8 mouse cellular contexts compared by ENCODE assay signal in genomic region chr4:133378236-133379045, GRCm38 (mm10). TPM values are rescaled to one million over a fixed set of nuclear protein-coding genes. Genes with fewer than 3 reads are reported as not detected.
DNase-seq lines count a peak whose midpoint lies in the region; ATAC-seq lines count a peak whose summit lies in the region.

No protein-coding gene starts in this region.

- H3K9ac ChIP-seq in embryonic facial prominence, embryonic 11.5 days (replicated peaks; ENCODE audit: low read length): peak overlapping the region; percentile 39; the same call in 1 of the 2 replicates

- no peak overlapping the region for H3K4me2 ChIP-seq in embryonic facial prominence, embryonic 11.5 days (ENCODE audit: low read depth, low read length)

- H3K36me3 ChIP-seq in embryonic facial prominence, embryonic 11.5 days (replicated peaks; ENCODE audit: control insufficient read depth, insufficient read depth, low read depth, low read length): no peaks in the 10 kb centered on the region
- peaks cover 23% of the 10 kb centered on the region for H3K36me3 ChIP-seq in midbrain, embryonic 10.5 days

- H3K4me1 ChIP-seq in embryonic facial prominence, embryonic 11.5 days (ENCODE audit: control insufficient read depth, insufficient read depth, low read length): peaks cover 4% of the 10 kb centered on the region; the same call in 1 of the 2 replicates
- H3K4me1 ChIP-seq in midbrain, embryonic 10.5 days: peaks cover 62% of the 10 kb centered on the region

- 3% methylated on average over 13 of the region's 13 CpGs for WGBS in embryonic facial prominence, embryonic 11.5 days
- WGBS in midbrain, embryonic 10.5 days: 7% methylated on average over 13 of the region's 13 CpGs

- peak; percentile 49; the same call in 1 of the 2 replicates for ATAC-seq in cerebellum, adult (ENCODE audit: insufficient number of reproducible peaks, low FRiP score, low TSS enrichment)
- ATAC-seq in embryonic facial prominence, embryonic 11.5 days (replicated peaks; ENCODE audit: insufficient number of reproducible peaks, low FRiP score, low TSS enrichment, low read depth): peak; percentile 74

- no peaks in the 10 kb centered on the region for H3K27me3 ChIP-seq in embryonic facial prominence, embryonic 11.5 days (ENCODE audit: control insufficient read depth, insufficient read depth, low read length)
- H3K27me3 ChIP-seq in midbrain, embryonic 10.5 days (ENCODE audit: low read depth, poor library complexity, severe bottlenecking): no peaks in the 10 kb centered on the region

- peak overlapping the region; percentile 65 for H3K27ac ChIP-seq in embryonic facial prominence, embryonic 11.5 days (replicated peaks; ENCODE audit: low read depth, low read length)
- H3K27ac ChIP-seq in midbrain, embryonic 10.5 days (replicated peaks): peak overlapping the region; percentile 71

- no peaks in the 10 kb centered on the region for H3K9me3 ChIP-seq in embryonic facial prominence, embryonic 11.5 days (replicated peaks; ENCODE audit: control insufficient read depth, low read length)
- no peaks in the 10 kb centered on the region for H3K9me3 ChIP-seq in midbrain, embryonic 10.5 days (replicated peaks)

- no peak overlapping the region for H3K4me3 ChIP-seq in embryonic facial prominence, embryonic 11.5 days (ENCODE audit: low read depth, low read length)
- H3K4me3 ChIP-seq in midbrain, embryonic 10.5 days: peak overlapping the region; percentile 20

- no peak for DNase-seq in cerebellum, adult 8-10 months
- DNase-seq in right cerebral cortex, adult 18-20 months: peak; percentile 73
- no peak for DNase-seq in right cerebral cortex, postnatal 4 days
- peak; percentile 70 for DNase-seq in embryonic facial prominence, embryonic 11.5 days (ENCODE audit: low spot score)
- DNase-seq in heart, postnatal 4 days: peak; percentile 42
- DNase-seq in midbrain, embryonic 10.5 days (ENCODE audit: low spot score): peak; percentile 52
- peak; percentile 60 to 68 for DNase-seq in thymus, postnatal 10 days (ENCODE audit: low spot score in 2 of 2)

RNA-seq across cellular contexts. Expression of gene Slc9a1, which starts 8.9 kb away (rescaled TPM):
- 4.7 and 5.6 TPM in 2 replicates for polyA plus RNA-seq in embryonic facial prominence, embryonic 11.5 days (2014; fragmentation: Nextera tagmentation; extraction: Ambion mirVana)
- total RNA-seq in heart, postnatal 4 days (2021): 10 to 100 TPM; 21.1 to 24.4 TPM
- 8.3 and 8.6 TPM in 2 replicates for polyA plus RNA-seq in midbrain, embryonic 10.5 days (2016; fragmentation: Nextera tagmentation; extraction: Ambion mirVana)

RNA-seq across cellular contexts. Expression of gene Wdtc1, which starts 25.2 kb away (rescaled TPM):
- polyA plus RNA-seq in embryonic facial prominence, embryonic 11.5 days (2014; fragmentation: Nextera tagmentation; extraction: Ambion mirVana): 16.7 and 18.7 TPM in 2 replicates
- 10 to 100 TPM; 46.9 to 47.9 TPM for total RNA-seq in heart, postnatal 4 days (2021)
- 19.2 and 20.0 TPM in 2 replicates for polyA plus RNA-seq in midbrain, embryonic 10.5 days (2016; fragmentation: Nextera tagmentation; extraction: Ambion mirVana)

Comparison
In these comparisons a context has a peak if more than half of its experiments do, and no peak if none do; other contexts are left out.
1. DNase-seq: peak in right cerebral cortex, adult 18-20 months (single experiment), embryonic facial prominence, embryonic 11.5 days (single experiment), heart, postnatal 4 days (single experiment), midbrain, embryonic 10.5 days (single experiment) and thymus, postnatal 10 days (2 of 2); none in cerebellum, adult 8-10 months (single experiment) and right cerebral cortex, postnatal 4 days (single experiment).